Mouse (Mus musculus): ENCODE measurements around the gene Amd1.

Gene Amd1

GRCm38 (mm10) chr10:40301181-40302075 lies 558 bp downstream of the Amd1 start:
- DNase-seq (ENCODE audit: low spot score in 2 of 2): peak; percentile 39 to 40

DNA sequence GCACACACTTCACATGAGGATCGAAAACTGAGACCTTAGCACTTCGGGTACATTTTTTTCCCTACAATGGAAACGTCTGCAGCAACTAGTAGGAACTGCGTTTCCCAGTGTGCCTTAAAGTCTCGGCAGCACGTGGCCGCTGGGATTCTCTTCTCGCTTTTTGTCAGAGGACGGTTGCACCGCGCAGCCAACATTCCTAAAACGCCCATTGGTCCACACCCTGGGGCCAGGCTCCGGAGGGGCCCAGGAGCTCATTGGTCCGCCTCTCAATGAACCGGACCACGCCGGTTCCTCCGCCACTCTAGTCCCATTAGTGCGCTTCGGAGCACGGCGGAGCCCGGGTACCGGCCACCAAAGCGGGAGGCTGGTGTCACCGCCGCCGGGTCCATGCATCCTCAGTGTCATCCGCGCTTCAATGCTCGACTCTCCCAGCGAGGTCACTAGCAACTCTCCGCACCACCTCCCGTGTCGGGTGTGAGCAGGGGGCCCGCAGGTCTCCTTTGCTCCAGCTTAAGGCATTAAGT lies 1.3 kb downstream of the Amd1 start:
- DNase-seq (ENCODE audit: low spot score in 2 of 2): peak; percentile 74 to 90

- no peak for DNase-seq (ENCODE audit: low spot score in 2 of 2)
Measured at GRCm38 (mm10) chr10:40292640-40293039, 9.3 kb downstream of the Amd1 start.

DNA sequence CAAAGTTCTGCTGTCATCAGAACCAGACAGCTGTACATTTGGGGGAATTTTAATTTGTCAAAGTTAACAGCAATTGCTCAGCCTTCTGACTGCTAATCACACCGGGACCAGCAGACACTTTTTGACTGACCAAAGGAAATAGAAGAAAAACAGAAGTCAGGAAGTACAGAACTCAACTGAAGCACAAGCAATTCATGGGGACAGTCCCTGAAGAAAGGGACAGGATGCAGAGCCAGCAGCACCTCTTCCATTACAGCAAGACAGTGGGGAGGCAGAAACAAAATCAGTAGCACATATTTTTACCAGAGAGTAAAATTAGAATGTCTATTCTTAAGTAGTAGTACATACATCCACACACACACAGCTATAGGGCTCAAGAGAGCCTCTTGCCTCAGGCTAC lies 15.2 kb downstream of the Amd1 start:
- no peak for DNase-seq (ENCODE audit: low spot score in 2 of 2)

- DNase-seq (ENCODE audit: low spot score in 2 of 2): no peak
Measured at GRCm38 (mm10) chr10:40285571-40285970, 16.4 kb downstream of the Amd1 start.

GRCm38 (mm10) chr10:40284997-40285396 lies 17.0 kb downstream of the Amd1 start:
- DNase-seq (ENCODE audit: low spot score in 2 of 2): no peak

DNA sequence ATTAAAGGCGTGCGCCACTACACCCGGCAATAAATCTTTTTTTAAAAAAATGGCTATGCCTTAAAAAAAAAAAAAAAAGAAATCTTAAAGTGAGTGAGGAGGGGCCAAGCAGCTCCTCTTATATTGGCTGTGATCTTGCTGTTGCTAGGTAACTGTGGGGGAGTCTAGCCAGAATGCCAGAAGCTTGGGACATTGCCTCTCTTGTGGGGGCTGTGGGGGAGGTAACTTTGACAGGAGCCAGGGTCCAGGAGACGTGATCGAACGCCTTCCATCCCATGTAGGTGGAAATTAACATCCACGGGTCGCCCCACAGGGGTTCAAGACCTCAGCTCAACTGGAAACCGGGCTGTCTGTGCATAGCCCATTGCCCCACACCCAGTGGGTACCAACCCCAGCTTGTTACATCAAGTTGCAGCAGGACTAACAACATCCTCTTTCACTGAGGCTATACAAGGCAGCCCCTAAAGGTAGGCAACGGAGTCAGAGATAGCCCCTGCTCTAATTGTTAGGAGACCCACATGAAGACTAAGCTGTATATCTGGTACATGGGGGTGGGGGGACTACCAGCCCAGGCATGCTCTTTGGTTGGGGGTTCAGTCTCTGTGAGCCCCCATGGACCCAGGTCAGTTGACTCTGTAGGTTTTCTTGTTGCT lies 17.7 kb downstream of the Amd1 start:
- DNase-seq (ENCODE audit: low spot score in 2 of 2): peak; percentile 34 to 60

DNA sequence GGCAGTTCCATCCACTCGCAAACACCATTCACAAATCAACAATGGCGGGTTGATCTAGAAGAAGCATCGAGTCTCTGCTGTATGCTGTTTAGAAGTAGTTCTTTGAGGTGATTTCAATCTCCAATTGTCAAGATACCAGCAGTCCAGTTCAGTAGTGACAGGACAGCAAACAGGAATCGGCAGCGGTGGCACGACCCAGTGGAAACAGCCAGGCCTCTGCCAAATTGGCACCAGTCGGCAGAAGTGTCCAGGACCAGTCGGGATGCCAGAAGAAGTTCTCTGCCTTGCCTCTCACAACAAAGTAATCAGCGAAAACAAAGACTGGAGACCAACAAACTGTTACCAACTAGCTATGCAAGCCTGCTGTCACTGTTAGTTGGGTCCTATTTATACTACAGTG lies 18.4 kb downstream of the Amd1 start:
- DNase-seq (ENCODE audit: low spot score in 2 of 2): no peak

DNA sequence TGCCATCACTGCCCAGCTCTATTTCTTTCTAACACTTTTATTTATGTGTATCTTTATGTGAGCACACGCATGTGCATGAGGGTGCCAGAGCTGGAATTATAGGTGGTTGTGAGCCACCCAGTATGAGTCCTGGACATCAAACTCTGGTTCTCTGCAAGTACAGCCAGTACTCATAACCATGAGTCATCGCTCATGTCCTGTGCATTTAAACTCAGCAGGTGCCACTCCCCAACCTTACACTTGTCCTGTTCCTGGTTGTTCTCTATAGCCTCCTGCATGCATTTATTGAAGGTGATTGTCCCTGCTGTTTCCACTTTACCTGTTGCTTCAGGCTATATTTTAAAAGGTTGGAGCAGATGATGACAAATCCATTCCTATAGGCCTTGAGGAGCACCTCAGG lies 20.4 kb downstream of the Amd1 start:
- no peak for DNase-seq (ENCODE audit: low spot score in 2 of 2)

- no peak for DNase-seq (ENCODE audit: low spot score in 2 of 2)
Measured at GRCm38 (mm10) chr10:40278317-40278716, 23.7 kb downstream of the Amd1 start.

GRCm38 (mm10) chr10:40275991-40276390 lies 26.0 kb downstream of the Amd1 start:
- no peak for DNase-seq (ENCODE audit: low spot score in 2 of 2)

- DNase-seq (ENCODE audit: low spot score in 2 of 2): no peak
Measured at GRCm38 (mm10) chr10:40273938-40274337, 28.0 kb downstream of the Amd1 start.

GRCm38 (mm10) chr10:40271216-40271615 lies 30.8 kb downstream of the Amd1 start:
- no peak for DNase-seq (ENCODE audit: low spot score in 2 of 2)

DNA sequence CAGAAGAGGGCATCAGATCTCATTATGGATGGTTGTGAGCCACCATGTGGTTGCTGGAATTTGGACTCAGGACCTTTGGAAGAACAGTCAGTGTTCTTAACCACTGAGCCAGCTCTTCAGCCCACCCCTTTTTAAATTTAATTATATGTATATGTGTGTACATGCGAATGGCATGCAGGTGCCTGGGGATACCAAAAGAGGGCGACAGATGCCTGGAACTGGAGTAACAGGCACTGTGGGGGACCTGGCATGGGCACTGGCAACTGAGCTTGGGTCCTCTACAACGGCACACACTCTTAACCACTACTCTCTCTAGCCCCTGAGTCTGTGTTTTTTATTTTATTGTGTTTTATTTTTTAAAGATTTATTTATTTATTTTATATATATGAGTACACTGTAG lies 37.1 kb downstream of the Amd1 start:
- no peak for DNase-seq (ENCODE audit: low spot score in 2 of 2)

GRCm38 (mm10) chr10:40263691-40264090 lies 38.3 kb downstream of the Amd1 start:
- DNase-seq (ENCODE audit: low spot score in 2 of 2): no peak

DNA sequence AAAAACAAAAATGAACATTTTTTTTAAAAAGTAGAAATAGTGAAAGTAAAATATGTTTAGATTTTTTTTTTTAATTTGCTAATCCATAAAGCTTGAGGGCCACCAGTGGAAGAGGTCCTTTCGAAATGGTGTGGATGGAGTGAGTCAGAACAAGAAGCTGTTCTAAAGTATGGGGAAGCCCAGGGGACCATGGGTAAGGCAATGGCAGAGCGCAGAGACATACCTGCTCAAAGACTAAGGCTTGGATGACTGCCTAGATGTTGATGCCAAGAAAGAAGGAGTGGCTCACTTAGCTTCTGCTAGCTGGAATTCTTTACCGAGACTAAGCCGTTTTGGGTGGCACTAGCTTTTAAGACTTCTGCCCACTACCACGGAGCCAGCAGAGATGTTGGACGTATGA lies 39.8 kb downstream of the Amd1 start:
- DNase-seq (ENCODE audit: low spot score in 2 of 2): no peak

GRCm38 (mm10) chr10:40260305-40260704 lies 41.7 kb downstream of the Amd1 start:
- no peak for DNase-seq (ENCODE audit: low spot score in 2 of 2)

DNA sequence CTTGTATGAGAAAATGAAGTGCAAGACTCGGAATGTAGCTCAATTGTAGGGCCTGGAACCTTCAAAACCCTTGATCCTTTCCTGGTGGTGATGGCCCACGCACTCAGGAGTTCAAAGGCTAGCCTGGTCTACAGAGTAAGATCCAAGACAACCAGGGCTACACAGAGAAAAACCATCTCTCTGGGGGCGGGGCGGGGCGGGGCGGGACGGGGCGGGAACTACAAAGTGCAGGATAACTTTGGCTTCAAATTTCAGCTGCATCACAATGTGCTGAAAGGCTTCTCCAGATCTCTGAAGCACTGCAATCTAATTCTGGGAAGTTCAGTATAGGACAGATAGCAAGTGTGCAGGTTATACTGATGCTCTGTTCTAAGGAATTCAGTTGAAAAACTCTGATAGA lies 42.4 kb downstream of the Amd1 start:
- no peak for DNase-seq (ENCODE audit: low spot score in 2 of 2)

DNA sequence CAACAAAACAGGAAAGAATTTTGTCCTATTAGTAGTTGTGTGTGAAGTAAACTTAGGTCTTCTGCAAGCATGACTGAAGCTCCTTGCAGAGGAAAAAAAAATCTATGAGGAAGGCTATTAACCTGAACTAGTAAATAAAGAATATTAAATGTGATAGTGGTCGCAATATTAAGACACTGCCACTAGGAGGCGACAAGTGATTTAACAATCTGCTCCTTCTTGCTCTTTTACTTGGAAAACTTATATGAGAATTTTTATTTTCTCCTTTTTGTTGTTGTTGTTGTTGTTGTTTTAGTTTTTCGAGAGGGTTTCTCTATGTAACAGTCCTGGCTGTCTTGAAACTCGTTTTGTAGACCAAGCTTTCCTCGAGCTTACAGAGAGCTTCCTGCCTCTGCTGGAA lies 43.0 kb downstream of the Amd1 start:
- DNase-seq (ENCODE audit: low spot score in 2 of 2): no peak

DNA sequence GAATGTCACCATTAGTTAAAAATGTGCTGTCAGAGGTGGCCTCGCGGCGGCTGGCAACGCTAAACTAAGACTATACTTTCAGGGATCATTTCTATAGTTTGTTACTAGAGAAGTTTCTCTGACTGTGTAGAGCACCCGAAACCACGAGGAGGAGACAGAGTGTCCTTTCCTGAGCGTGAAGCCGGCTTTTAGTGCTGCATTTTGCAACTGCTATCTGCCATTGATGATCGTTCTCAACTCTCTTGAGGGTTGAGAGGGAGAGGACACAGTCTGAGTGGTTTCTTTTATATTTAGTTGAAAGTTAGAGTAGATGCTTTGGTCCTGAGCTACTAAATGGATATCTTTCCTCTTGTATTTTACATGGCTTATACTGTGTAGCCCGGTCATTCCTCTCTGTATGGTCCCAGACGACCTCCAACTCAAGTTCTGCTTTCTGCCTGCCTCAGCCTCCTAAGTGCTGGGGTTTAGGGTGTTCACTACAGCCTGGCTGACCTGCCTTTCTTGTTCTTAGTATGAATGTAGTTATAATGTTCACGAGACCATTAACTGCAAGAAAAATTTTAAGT lies 43.5 kb downstream of the Amd1 start:
- DNase-seq (ENCODE audit: low spot score in 2 of 2): peak; percentile 24 to 64

DNA sequence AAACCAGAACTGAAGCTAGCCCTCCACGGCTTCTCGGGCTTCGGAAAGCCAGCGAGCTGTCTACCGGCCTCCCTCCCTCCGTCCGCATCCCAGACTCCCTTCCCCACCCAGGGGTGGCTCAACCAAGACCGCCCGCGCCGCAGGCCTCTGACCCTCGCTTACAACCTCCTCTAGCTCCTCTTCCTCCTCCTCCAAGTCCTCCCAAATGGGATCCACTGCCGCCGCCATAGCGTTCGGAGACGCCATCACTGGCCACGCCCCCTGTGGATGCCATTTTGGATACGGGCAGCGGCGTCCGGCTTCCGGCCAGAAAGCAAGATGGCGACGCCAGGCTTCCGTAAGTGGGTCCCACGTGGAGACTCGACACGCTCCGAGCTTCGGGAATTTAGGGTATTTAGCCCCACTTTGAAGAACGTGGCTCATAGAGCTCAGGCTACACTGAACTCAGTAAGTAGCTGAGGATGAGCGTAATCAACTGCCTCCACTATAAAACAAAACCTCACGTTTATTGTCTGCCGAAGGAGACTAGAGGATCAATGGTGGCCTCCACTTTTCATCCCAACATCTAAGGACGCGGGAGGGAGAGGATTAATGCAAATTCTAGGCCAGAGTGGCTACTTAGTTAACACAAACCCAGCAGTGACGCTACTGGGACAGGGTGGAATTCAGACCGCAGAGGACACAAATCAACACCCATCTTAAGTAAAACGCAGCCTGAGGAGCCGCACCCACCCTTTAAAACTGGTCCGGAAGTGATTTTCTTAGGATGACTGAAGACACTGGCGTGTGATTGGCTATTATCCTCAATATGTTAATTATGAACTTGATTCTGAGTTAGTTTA lies 44.4 kb downstream of the Amd1 start, which contains the start of gene Gtf3c6:
TSS of gene Gtf3c6 (minus strand) at position 695 of the 842 bp plus-strand sequence.
- peak; percentile 93 to 95 for DNase-seq (ENCODE audit: low spot score in 2 of 2)

DNA sequence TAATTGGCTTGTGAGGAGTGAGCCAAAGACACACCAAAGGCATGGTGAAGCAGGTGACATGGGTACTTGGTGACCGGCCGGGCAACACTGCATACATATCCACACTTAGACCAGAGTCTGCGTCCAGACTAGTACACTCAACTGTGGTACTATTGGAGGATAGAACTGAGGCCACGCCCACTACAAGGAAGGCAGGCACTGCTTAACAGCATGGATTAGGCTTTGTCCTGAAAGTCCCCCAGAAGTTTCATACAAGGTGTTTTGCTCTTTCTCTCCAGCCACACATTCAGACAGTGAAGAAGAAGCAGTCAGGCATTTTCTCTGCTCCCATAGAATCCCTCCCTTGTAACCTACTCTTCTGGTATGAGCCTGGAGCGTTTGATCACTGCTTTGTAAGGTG lies 45.3 kb downstream of the Amd1 start:
- DNase-seq (ENCODE audit: low spot score in 2 of 2): peak; percentile 35 to 45
